Mouse (Mus musculus): ENCODE data around the gene Igf2r. TPM values are rescaled to one million over a fixed set of nuclear protein-coding genes. Genes with fewer than 3 reads are reported as not detected.

Igf2r gene
- polyA plus RNA-seq, 1 experiment from 2014 or later: 10.1 TPM

DNA sequence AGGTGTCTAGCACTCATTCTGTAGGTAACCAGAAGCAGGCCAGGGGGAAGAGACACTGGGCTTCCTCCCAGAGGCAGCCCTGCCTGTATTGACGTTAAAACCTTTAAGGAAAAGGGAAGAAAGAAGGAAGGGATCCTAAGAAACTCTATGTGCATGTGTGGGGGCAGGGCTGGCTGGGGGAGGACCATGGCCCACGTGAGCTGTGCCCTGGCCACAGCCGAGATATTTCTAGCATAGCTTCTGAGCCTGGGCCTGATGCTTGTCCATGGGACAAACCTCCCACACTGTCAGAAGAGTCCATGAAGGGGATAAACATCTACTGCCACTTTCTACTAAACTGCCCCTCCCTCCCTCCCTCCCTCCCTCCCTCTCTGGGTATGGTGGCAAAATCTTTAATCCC is 95.6 kb downstream of the Igf2r start:
- WGBS: 86% methylated on average over 3 of the region's 3 CpGs
- ATAC-seq (ENCODE audit: low FRiP score): no peak
- Histone ChIP-seq H3K4me1 (peaks cover 6% of the 10 kb centered on the region), H3K9me3 (replicated peaks) (no peaks in the 10 kb centered on the region), H3K4me3 (replicated peaks) (no peak overlapping the region), H3K36me3 (no peaks in the 10 kb centered on the region), H3K4me2 (no peak overlapping the region), H3K9ac (replicated peaks) (no peak overlapping the region), H3K27me3 (replicated peaks) (no peaks in the 10 kb centered on the region), H3K27ac (replicated peaks) (no peak overlapping the region)

- H3K4me1 ChIP-seq: peaks cover 10% of the 10 kb centered on the region
- 80% methylated on average over 7 of the region's 7 CpGs for WGBS
- H3K27ac ChIP-seq (replicated peaks): no peak overlapping the region
- no peaks in the 10 kb centered on the region for H3K27me3 ChIP-seq (replicated peaks)
- H3K4me2 ChIP-seq: no peak overlapping the region
- no peak overlapping the region for H3K9ac ChIP-seq (replicated peaks)
- H3K9me3 ChIP-seq (replicated peaks): no peaks in the 10 kb centered on the region
- no peak for ATAC-seq (ENCODE audit: low FRiP score)
- H3K4me3 ChIP-seq (replicated peaks): no peak overlapping the region
- no peaks in the 10 kb centered on the region for H3K36me3 ChIP-seq
Measured at GRCm38 (mm10) chr17:12672285-12672790, 97.1 kb downstream of the Igf2r start.

DNA sequence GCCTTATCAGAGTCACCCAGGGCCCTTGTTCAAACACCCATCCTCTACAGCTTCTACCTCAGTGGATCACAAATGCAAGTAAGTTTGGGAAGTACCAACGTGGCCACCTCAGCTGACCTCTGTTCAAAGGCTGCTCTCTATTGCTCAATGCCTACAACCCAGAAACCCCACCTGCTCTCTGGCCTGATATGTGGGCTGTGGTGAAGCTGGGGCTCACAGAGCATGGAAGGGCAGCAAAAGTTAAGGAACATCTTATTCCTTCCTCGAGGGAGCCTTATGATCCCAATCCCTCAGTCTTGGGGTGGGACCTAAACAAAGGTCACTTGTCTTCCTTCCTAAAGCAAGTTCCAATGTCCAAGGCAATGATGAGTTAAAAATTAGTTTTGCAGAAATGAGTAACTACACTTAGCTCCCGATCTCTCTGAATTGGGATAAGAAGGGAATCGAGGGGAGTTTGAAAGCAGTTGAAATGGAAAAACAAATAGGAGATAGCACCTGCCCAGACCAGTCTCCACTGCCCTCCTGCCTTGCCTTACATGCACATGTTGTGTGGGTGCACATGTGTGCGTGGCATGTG is 98.3 kb downstream of the Igf2r start:
- H3K4me2 ChIP-seq: no peak overlapping the region
- peaks cover 10% of the 10 kb centered on the region for H3K4me1 ChIP-seq
- no peaks in the 10 kb centered on the region for H3K9me3 ChIP-seq (replicated peaks)
- WGBS: 88% methylated on average over 5 of the region's 5 CpGs
- no peak for ATAC-seq (ENCODE audit: low FRiP score)
- no peak overlapping the region for H3K4me3 ChIP-seq (replicated peaks)
- no peak overlapping the region for H3K9ac ChIP-seq (replicated peaks)
- H3K27me3 ChIP-seq (replicated peaks): no peaks in the 10 kb centered on the region
- no peak overlapping the region for H3K27ac ChIP-seq (replicated peaks)
- no peaks in the 10 kb centered on the region for H3K36me3 ChIP-seq

- H3K27me3 ChIP-seq (replicated peaks): no peaks in the 10 kb centered on the region
- peaks cover 10% of the 10 kb centered on the region for H3K4me1 ChIP-seq
- no peaks in the 10 kb centered on the region for H3K36me3 ChIP-seq
- no peak for ATAC-seq (ENCODE audit: low FRiP score)
- H3K9me3 ChIP-seq (replicated peaks): no peaks in the 10 kb centered on the region
- no peak overlapping the region for H3K27ac ChIP-seq (replicated peaks)
- no peak overlapping the region for H3K9ac ChIP-seq (replicated peaks)
- no peak overlapping the region for H3K4me3 ChIP-seq (replicated peaks)
- H3K4me2 ChIP-seq: no peak overlapping the region
Measured at GRCm38 (mm10) chr17:12669363-12669679, 100.1 kb downstream of the Igf2r start.

DNA sequence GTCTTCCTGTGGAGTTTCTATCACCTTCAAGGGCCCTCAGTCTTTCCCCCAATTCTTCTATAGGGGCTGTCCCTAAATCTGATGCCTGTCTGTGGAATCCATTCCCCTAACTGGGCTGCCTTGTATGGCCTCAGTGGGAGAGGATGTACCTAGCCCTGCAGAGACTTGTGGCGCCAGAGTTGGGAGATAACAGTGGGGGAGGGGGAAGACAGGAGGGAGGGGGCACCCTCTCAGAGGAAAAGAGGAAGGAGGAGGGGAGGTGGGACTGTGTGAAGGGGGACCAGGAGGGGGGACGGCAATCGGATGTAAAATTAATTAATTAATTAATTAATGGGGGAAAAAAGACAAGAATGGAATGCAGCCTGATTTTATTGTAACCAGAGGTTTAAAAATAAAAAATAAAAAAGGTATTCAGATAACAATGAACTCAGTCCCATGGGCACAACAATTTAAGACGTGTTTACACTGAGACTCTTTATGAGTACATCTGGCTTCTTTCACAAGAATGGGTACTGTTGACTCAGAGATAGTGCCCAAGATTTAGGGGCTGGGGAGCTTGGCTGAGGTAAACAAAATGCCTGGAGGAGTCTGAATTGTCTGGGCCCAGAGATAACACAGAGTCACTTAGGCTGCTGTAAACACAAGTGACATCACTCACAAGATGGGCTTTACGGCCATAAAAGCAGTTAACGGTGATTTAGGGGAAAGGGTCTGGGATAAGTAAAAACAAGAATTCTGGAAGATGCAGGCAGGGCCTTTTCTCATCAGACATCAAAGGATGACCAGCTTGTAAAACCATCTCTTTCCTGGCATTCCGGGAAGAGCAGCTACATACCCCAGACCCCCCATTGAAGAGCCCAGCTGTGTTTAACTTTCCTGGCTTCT is 100.7 kb downstream of the Igf2r start:
- no peak overlapping the region for H3K27ac ChIP-seq (replicated peaks)
- WGBS: 11% methylated on average over 7 of the region's 7 CpGs
- ATAC-seq (ENCODE audit: low FRiP score): 0 out of 2 replicates have a peak, but pooled peaks have one; percentile 46

GRCm38 (mm10) chr17:12664156-12664555 is 105.3 kb downstream of the Igf2r start:
- H3K27ac ChIP-seq (replicated peaks): no peak overlapping the region
- no peak overlapping the region for H3K9ac ChIP-seq (replicated peaks)
- no peak overlapping the region for H3K4me2 ChIP-seq
- H3K36me3 ChIP-seq: no peaks in the 10 kb centered on the region
- peaks cover 10% of the 10 kb centered on the region for H3K4me1 ChIP-seq
- H3K27me3 ChIP-seq (replicated peaks): no peaks in the 10 kb centered on the region
- no peak overlapping the region for H3K4me3 ChIP-seq (replicated peaks)
- 79% methylated on average over 8 of the region's 8 CpGs for WGBS
- H3K9me3 ChIP-seq (replicated peaks): no peaks in the 10 kb centered on the region
- ATAC-seq (ENCODE audit: low FRiP score): no peak

More for the DNA sequence above, 100.7 kb downstream of the Igf2r start:
- no peaks in the 10 kb centered on the region for H3K27me3 ChIP-seq (replicated peaks)
- no peak overlapping the region for H3K9ac ChIP-seq (replicated peaks)
- no peaks in the 10 kb centered on the region for H3K9me3 ChIP-seq (replicated peaks)
- H3K36me3 ChIP-seq: no peaks in the 10 kb centered on the region
- no peak overlapping the region for H3K4me2 ChIP-seq
- H3K4me1 ChIP-seq: peaks cover 10% of the 10 kb centered on the region
- H3K4me3 ChIP-seq (replicated peaks): no peak overlapping the region

DNA sequence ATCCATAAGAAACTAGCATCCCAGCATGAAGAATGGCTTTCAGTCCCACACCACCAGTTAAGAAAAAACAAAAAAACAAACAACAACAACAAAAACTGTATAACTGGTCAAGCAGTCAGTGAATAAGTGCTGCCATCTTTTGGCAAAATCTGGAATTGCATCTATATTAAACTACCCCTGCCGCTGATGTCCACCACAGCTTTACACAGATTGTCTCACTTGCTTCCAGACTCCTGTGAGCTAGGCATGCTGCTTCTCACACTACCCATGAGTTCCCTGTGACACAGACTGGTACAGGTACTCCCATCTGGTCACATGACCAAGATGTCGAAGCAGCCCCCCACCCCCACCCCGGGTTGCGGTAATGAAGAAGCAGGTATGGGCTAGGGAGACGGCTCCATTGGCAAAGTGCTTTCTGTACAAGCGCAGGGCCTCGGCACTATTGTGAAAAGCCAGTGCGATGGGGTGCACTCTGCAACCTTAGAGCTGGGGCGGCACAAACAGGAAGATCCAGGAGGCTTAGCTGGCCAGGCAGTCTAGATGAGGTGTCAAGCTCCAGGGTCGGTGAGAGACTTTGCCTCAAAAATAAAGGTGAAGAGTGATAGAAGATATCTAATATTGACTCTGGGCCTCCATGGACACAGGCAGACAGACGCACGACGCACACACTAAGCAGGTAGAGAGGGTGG is 108.7 kb downstream of the Igf2r start:
- ATAC-seq (ENCODE audit: low FRiP score): 0 out of 2 replicates have a peak, but pooled peaks have one; percentile 31
- Histone ChIP-seq H3K4me1 (0 out of 2 replicates have a peak, but pooled peaks cover 3% of the 10 kb centered on the region), H3K27me3 (replicated peaks) (no peaks in the 10 kb centered on the region), H3K36me3 (no peaks in the 10 kb centered on the region), H3K9me3 (replicated peaks) (no peaks in the 10 kb centered on the region), H3K4me3 (replicated peaks) (no peak overlapping the region), H3K9ac (replicated peaks) (no peak overlapping the region), H3K27ac (replicated peaks) (no peak overlapping the region), H3K4me2 (no peak overlapping the region)
- WGBS: 71% methylated on average over 13 of the region's 13 CpGs

GRCm38 (mm10) chr17:12659233-12659632 is 110.2 kb downstream of the Igf2r start:
- H3K9ac ChIP-seq (replicated peaks): no peak overlapping the region
- no peaks in the 10 kb centered on the region for H3K27me3 ChIP-seq (replicated peaks)
- H3K4me2 ChIP-seq: no peak overlapping the region
- no peaks in the 10 kb centered on the region for H3K36me3 ChIP-seq
- ATAC-seq (ENCODE audit: low FRiP score): no peak
- H3K27ac ChIP-seq (replicated peaks): no peak overlapping the region
- 0 out of 2 replicates have a peak, but pooled peaks cover 3% of the 10 kb centered on the region for H3K4me1 ChIP-seq
- 92% methylated on average over 10 of the region's 10 CpGs for WGBS
- no peaks in the 10 kb centered on the region for H3K9me3 ChIP-seq (replicated peaks)
- H3K4me3 ChIP-seq (replicated peaks): no peak overlapping the region

GRCm38 (mm10) chr17:12658784-12659183 is 110.7 kb downstream of the Igf2r start:
- Histone ChIP-seq H3K9ac (replicated peaks) (no peak overlapping the region), H3K27me3 (replicated peaks) (no peaks in the 10 kb centered on the region), H3K9me3 (replicated peaks) (no peaks in the 10 kb centered on the region), H3K27ac (replicated peaks) (no peak overlapping the region), H3K4me3 (replicated peaks) (no peak overlapping the region), H3K4me2 (no peak overlapping the region), H3K36me3 (no peaks in the 10 kb centered on the region), H3K4me1 (0 out of 2 replicates have a peak, but pooled peaks cover 3% of the 10 kb centered on the region)
- no peak for ATAC-seq (ENCODE audit: low FRiP score)
- WGBS: 78% methylated on average over 7 of the region's 7 CpGs

DNA sequence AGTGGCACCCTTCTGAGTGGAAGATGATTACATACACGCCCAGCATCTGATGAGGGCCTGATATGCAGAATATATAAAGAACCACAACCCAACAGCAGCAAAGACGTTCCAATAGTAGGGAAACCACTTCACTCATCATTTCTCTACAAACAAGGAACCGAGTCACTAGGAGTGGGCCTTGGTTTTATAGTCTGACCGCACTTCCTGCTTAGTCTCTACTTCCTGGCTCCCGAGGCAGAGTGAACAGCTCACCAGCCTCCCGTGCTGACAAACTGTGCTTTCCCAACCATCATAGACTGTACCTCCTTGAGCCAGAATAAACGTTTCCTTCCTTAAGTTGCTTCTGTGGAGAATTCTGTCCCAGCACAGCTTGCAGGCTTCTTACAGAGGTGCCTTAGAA is 113.6 kb downstream of the Igf2r start:
- ATAC-seq (ENCODE audit: low FRiP score): no peak
- H3K27me3 ChIP-seq (replicated peaks): no peaks in the 10 kb centered on the region
- no peak overlapping the region for H3K9ac ChIP-seq (replicated peaks)
- WGBS: 88% methylated on average over 7 of the region's 7 CpGs
- no peaks in the 10 kb centered on the region for H3K4me1 ChIP-seq
- no peaks in the 10 kb centered on the region for H3K36me3 ChIP-seq
- no peaks in the 10 kb centered on the region for H3K9me3 ChIP-seq (replicated peaks)
- no peak overlapping the region for H3K4me2 ChIP-seq
- H3K27ac ChIP-seq (replicated peaks): no peak overlapping the region
- H3K4me3 ChIP-seq (replicated peaks): no peak overlapping the region

DNA sequence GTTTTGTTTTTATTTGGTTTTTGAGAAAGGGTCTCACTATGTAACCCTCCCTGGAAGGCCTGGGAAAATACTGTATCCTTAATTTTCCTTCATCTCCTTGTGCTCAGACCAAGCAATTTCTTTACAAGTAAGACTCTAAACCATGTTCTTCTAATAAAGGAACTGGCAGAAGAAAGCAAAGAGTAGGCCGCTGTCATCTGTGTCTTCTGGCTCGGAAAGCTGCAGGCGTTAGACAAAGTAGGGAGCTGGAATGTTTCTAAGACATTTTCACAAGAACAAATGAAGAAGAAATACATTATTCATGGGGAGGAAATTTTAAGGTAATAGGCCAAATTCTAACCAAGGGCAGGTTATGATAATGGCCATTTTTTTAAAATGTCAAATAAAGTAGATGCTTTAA is 115.4 kb downstream of the Igf2r start:
- no peak overlapping the region for H3K4me2 ChIP-seq
- H3K27ac ChIP-seq (replicated peaks): no peak overlapping the region
- H3K4me1 ChIP-seq: no peaks in the 10 kb centered on the region
- no peak overlapping the region for H3K4me3 ChIP-seq (replicated peaks)
- ATAC-seq (ENCODE audit: low FRiP score): no peak
- WGBS: 85% methylated on average over 3 of the region's 3 CpGs
- H3K9ac ChIP-seq (replicated peaks): no peak overlapping the region
- H3K9me3 ChIP-seq (replicated peaks): no peaks in the 10 kb centered on the region
- no peaks in the 10 kb centered on the region for H3K27me3 ChIP-seq (replicated peaks)
- no peaks in the 10 kb centered on the region for H3K36me3 ChIP-seq
